Mouse (Mus musculus): ENCODE results near the gene Zdhhc9.

The Zdhhc9 gene

GRCm38 (mm10) chrX:48207761-48208487 lies 754 bp downstream of the Zdhhc9 start:
- no peaks in the 10 kb centered on the region for H3K9me3 ChIP-seq (ENCODE audit: low read length)
- TF ChIP-seq CTCF (conservative IDR thresholded peaks at IDR 0.05; ENCODE audit: low read length), result no peak
- peaks cover 15% of the 10 kb centered on the region for H3K4me1 ChIP-seq (replicated peaks; ENCODE audit: low read depth, low read length)
- H3K27me3 ChIP-seq (ENCODE audit: insufficient read depth, low read length), result no peaks in the 10 kb centered on the region
- H3K36me3 ChIP-seq (ENCODE audit: insufficient read depth, low read length), result peaks cover 8% of the 10 kb centered on the region
- peak overlapping the region; percentile 83 for H3K4me3 ChIP-seq (replicated peaks; ENCODE audit: low read length)

- H3K9me3 ChIP-seq (ENCODE audit: low read length), result no peaks in the 10 kb centered on the region
- no peaks in the 10 kb centered on the region for H3K27me3 ChIP-seq (ENCODE audit: insufficient read depth, low read length)
- no peak overlapping the region for H3K4me3 ChIP-seq (replicated peaks; ENCODE audit: low read length)
- peaks cover 8% of the 10 kb centered on the region for H3K36me3 ChIP-seq (ENCODE audit: insufficient read depth, low read length)
- no peak for TF ChIP-seq CTCF (conservative IDR thresholded peaks at IDR 0.05; ENCODE audit: low read length)
- TF ChIP-seq POU5F1 (IDR thresholded peaks at IDR 0.05; ENCODE audit: borderline replicate concordance, low read length), result no peak
- no peak for TF ChIP-seq NANOG (IDR thresholded peaks at IDR 0.05; ENCODE audit: borderline replicate concordance, low read length)
- H3K4me1 ChIP-seq (replicated peaks; ENCODE audit: low read depth, low read length), result peaks cover 35% of the 10 kb centered on the region
Measured at GRCm38 (mm10) chrX:48204469-48204868, 4.2 kb downstream of the Zdhhc9 start.

GRCm38 (mm10) chrX:48203763-48204162 lies 4.9 kb downstream of the Zdhhc9 start:
- Histone ChIP-seq H3K4me3 (replicated peaks; ENCODE audit: low read length) (no peak overlapping the region), H3K27me3 (ENCODE audit: insufficient read depth, low read length) (no peaks in the 10 kb centered on the region), H3K4me1 (replicated peaks; ENCODE audit: low read depth, low read length) (peaks cover 30% of the 10 kb centered on the region), H3K9me3 (ENCODE audit: low read length) (no peaks in the 10 kb centered on the region), H3K36me3 (ENCODE audit: insufficient read depth, low read length) (peaks cover 8% of the 10 kb centered on the region)
- no peak for TF ChIP-seq NANOG (IDR thresholded peaks at IDR 0.05; ENCODE audit: borderline replicate concordance, low read length)
- TF ChIP-seq CTCF (conservative IDR thresholded peaks at IDR 0.05; ENCODE audit: low read length), result no peak
- no peak for TF ChIP-seq POU5F1 (IDR thresholded peaks at IDR 0.05; ENCODE audit: borderline replicate concordance, low read length)

GRCm38 (mm10) chrX:48202995-48203394 lies 5.7 kb downstream of the Zdhhc9 start:
- no peaks in the 10 kb centered on the region for H3K27me3 ChIP-seq (ENCODE audit: insufficient read depth, low read length)
- no peaks in the 10 kb centered on the region for H3K9me3 ChIP-seq (ENCODE audit: low read length)
- peaks cover 33% of the 10 kb centered on the region for H3K4me1 ChIP-seq (replicated peaks; ENCODE audit: low read depth, low read length)
- H3K4me3 ChIP-seq (replicated peaks; ENCODE audit: low read length), result no peak overlapping the region
- TF ChIP-seq NANOG (IDR thresholded peaks at IDR 0.05; ENCODE audit: borderline replicate concordance, low read length) (no peak), POU5F1 (IDR thresholded peaks at IDR 0.05; ENCODE audit: borderline replicate concordance, low read length) (no peak), CTCF (conservative IDR thresholded peaks at IDR 0.05; ENCODE audit: low read length) (no peak)
- H3K36me3 ChIP-seq (ENCODE audit: insufficient read depth, low read length), result peaks cover 8% of the 10 kb centered on the region

- Histone ChIP-seq H3K36me3 (ENCODE audit: insufficient read depth, low read length) (peaks cover 8% of the 10 kb centered on the region), H3K4me1 (replicated peaks; ENCODE audit: low read depth, low read length) (peaks cover 35% of the 10 kb centered on the region), H3K4me3 (replicated peaks; ENCODE audit: low read length) (no peak overlapping the region), H3K27me3 (ENCODE audit: insufficient read depth, low read length) (no peaks in the 10 kb centered on the region), H3K9me3 (ENCODE audit: low read length) (no peaks in the 10 kb centered on the region)
- TF ChIP-seq NANOG (IDR thresholded peaks at IDR 0.05; ENCODE audit: borderline replicate concordance, low read length) (no peak), CTCF (conservative IDR thresholded peaks at IDR 0.05; ENCODE audit: low read length) (no peak), POU5F1 (IDR thresholded peaks at IDR 0.05; ENCODE audit: borderline replicate concordance, low read length) (no peak)
Measured at GRCm38 (mm10) chrX:48202436-48202835, 6.2 kb downstream of the Zdhhc9 start.

GRCm38 (mm10) chrX:48201973-48202372 lies 6.7 kb downstream of the Zdhhc9 start:
- Histone ChIP-seq H3K36me3 (ENCODE audit: insufficient read depth, low read length) (peaks cover 8% of the 10 kb centered on the region), H3K27me3 (ENCODE audit: insufficient read depth, low read length) (no peaks in the 10 kb centered on the region), H3K9me3 (ENCODE audit: low read length) (no peaks in the 10 kb centered on the region), H3K4me3 (replicated peaks; ENCODE audit: low read length) (no peak overlapping the region), H3K4me1 (replicated peaks; ENCODE audit: low read depth, low read length) (peaks cover 37% of the 10 kb centered on the region)
- TF ChIP-seq POU5F1 (IDR thresholded peaks at IDR 0.05; ENCODE audit: borderline replicate concordance, low read length), result no peak
- no peak for TF ChIP-seq CTCF (conservative IDR thresholded peaks at IDR 0.05; ENCODE audit: low read length)
- TF ChIP-seq NANOG (IDR thresholded peaks at IDR 0.05; ENCODE audit: borderline replicate concordance, low read length), result no peak

- Histone ChIP-seq H3K4me1 (replicated peaks; ENCODE audit: low read depth, low read length) (peaks cover 46% of the 10 kb centered on the region), H3K27me3 (ENCODE audit: insufficient read depth, low read length) (no peaks in the 10 kb centered on the region), H3K9me3 (ENCODE audit: low read length) (no peaks in the 10 kb centered on the region), H3K36me3 (ENCODE audit: insufficient read depth, low read length) (peaks cover 5% of the 10 kb centered on the region; the same call in 1 of the 2 replicates), H3K4me3 (replicated peaks; ENCODE audit: low read length) (no peak overlapping the region)
- TF ChIP-seq NANOG (IDR thresholded peaks at IDR 0.05; ENCODE audit: borderline replicate concordance, low read length) (no peak), POU5F1 (IDR thresholded peaks at IDR 0.05; ENCODE audit: borderline replicate concordance, low read length) (no peak), CTCF (conservative IDR thresholded peaks at IDR 0.05; ENCODE audit: low read length) (no peak)
Measured at GRCm38 (mm10) chrX:48200699-48201098, 8.0 kb downstream of the Zdhhc9 start.

GRCm38 (mm10) chrX:48199026-48199425 lies 9.7 kb downstream of the Zdhhc9 start:
- TF ChIP-seq POU5F1 (IDR thresholded peaks at IDR 0.05; ENCODE audit: borderline replicate concordance, low read length) (no peak), NANOG (IDR thresholded peaks at IDR 0.05; ENCODE audit: borderline replicate concordance, low read length) (no peak), CTCF (conservative IDR thresholded peaks at IDR 0.05; ENCODE audit: low read length) (no peak)
- Histone ChIP-seq H3K4me3 (replicated peaks; ENCODE audit: low read length) (no peak overlapping the region), H3K9me3 (ENCODE audit: low read length) (no peaks in the 10 kb centered on the region), H3K27me3 (ENCODE audit: insufficient read depth, low read length) (no peaks in the 10 kb centered on the region), H3K36me3 (ENCODE audit: insufficient read depth, low read length) (peaks cover 4% of the 10 kb centered on the region; the same call in 1 of the 2 replicates), H3K4me1 (replicated peaks; ENCODE audit: low read depth, low read length) (peaks cover 51% of the 10 kb centered on the region)

GRCm38 (mm10) chrX:48197856-48198255 lies 10.8 kb downstream of the Zdhhc9 start:
- Histone ChIP-seq H3K4me1 (replicated peaks; ENCODE audit: low read depth, low read length) (peaks cover 54% of the 10 kb centered on the region), H3K9me3 (ENCODE audit: low read length) (no peaks in the 10 kb centered on the region), H3K27me3 (ENCODE audit: insufficient read depth, low read length) (no peaks in the 10 kb centered on the region), H3K36me3 (ENCODE audit: insufficient read depth, low read length) (peaks cover 8% of the 10 kb centered on the region; the same call in 1 of the 2 replicates), H3K4me3 (replicated peaks; ENCODE audit: low read length) (no peak overlapping the region)
- TF ChIP-seq CTCF (conservative IDR thresholded peaks at IDR 0.05; ENCODE audit: low read length) (no peak), NANOG (IDR thresholded peaks at IDR 0.05; ENCODE audit: borderline replicate concordance, low read length) (peak; percentile 30; the same call in 1 of the 2 replicates)
